Mouse (Mus musculus) kidney, adult 18-20 months (tissue): ENCODE results near the gene Zfp27.
"Not testable (repeated sequence)": the region's sequence is repeated elsewhere in the genome, so short reads cannot be mapped to it uniquely, and the experiment has no call there.

ENCODE experiments used
- DNase-seq: peaks from one replicate; pipeline ENCODE4 v3.0.0; 2021

Gene Zfp27

DNA sequence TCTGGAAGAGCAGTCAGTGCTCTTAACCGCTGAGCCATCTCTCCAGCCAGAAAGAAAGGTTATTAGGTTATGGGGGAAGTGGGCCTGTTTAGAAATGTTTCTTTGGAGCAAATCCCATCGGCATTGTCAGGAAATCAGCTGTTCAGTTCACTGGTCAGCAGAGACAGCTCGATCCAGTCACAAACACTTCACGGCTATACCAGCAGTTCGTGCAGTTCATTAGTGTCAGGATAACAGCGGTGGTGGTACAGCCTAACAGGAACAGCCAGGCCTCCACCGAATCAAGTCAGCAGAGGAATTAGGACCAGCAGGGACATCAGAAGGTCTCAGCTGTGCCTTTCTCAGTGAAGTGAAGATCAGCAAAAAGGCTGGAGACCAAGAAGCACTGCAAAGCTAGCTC, 25.5 kb downstream of the Zfp27 start:
- no peak for DNase-seq

DNA sequence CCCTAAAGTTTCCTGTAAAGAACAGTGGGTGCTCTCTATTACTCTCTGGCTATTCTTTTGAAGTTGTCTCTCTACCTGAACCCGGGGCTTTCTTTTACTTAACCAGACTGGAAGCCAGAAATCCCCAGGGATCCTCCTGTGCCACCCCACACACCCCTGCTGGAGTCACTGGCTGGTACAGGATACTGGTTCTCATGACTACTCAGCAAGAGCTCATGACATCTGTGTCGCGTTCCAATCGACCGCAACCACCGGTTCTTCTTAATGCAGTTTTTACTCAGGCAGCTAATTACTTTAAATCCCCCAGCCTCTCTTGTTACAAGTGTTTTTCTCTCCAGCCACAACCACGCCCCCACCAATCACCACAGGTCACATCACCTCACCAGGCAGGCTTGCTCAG, 26.3 kb downstream of the Zfp27 start:
- DNase-seq: no peak

DNA sequence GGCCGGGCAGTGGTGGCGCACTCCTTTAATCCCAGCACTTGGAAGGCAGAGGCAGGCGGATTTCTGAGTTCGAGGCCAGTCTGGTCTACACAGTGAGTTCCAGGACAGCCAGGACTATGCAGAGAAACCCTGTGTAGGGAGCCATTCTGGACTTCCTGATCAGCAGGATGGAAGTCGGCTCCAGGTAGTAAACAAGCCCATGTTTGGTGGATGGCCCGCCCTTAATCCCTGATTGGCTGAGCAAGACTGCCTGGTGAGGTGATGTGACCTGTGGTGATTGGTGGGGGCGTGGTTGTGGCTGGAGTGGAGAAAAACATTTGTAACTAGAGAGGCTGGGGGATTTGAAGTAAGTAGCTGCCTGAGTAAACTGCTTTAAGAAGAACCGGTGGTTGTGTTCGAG, 28.8 kb downstream of the Zfp27 start:
- not testable (repeated sequence) for DNase-seq

DNA sequence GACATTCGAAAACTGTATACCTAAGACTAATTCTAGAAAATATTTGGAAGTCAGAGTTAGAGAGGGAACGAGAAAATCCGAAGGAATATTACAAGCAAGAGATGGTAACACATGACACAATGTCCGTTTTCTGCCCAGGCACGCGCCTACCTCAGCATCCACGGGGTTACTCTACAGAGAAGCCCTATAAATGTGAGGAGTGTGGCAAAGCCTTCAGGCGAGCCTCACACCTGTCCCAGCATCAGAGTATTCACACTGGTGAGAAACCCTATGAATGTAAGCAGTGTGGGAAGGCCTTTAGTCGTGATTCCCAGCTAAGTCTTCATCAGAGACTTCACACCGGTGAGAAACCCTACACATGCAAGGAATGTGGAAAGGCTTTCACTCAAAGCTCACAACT, 32.1 kb downstream of the Zfp27 start:
- no peak for DNase-seq

DNA sequence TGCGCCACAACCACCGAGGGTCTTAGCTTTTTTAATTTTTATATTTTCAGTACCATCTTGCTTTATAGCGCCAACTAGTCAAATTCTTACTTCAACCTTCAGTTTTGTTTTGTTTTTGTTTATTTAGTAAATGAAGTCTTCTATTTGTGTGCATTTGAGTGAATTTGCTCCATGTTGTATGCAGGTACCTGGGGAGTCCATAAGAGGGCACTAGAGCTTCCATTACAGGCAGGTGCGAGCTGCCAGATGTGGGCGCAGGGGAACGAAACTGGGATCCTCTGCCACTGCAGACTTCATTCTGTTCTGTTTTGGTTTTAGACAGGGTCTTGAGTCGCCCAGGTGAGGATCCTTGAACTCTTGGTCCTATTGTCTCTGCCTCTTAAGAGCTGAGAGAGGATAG, 44.7 kb downstream of the Zfp27 start:
- no peak for DNase-seq

DNA sequence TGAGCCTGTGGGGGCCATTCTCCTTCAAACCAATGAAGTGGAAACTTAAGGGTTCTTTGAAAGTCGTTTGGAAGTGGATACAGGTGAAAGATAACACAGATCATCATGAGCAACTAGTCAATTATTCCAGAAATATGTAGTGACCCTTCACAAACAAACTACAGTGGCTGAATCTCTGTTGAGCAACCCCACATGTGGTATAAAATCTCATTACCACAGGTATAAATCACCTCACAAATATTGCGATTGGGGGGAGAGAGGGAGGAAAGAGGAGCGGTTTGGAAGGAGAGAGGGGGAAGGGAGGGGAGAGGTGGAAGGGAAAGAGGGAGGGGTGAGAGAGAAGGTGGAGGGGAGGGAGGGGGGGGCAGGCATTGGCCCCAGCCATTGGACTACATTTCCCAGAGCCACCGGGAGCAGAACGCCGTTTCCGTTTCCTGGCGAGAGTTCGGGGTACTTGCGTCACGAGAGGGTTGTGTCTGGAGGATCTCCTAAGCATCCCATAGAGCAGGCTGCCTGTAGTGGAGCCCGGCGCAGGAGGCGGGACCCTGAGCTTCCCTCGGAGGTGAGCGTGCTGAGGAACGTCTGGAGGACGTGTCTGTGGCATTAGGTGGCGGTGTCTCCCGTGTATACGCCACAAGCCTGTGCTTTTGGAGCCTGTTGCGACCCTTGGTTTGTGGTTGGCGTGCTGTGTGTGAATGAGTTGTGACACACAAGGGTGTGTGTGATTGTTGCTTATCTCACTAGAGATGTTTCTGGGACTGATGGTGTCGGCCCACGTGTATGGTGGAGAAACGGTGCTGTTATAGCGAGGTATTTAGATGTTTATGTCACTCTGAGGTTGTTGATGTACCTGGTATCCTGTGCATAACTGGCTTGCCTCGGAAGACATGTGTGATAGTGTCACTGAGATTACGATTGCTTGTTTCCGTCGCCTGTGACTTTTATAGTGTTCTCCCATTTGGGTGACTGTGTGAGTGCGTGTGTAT, 46.5 kb downstream of the Zfp27 start, which contains the start of gene Zfp420:
Gene Zfp420 (plus strand): TSS at position 448 of the 986 bp plus-strand sequence.
- peak; percentile 86 for DNase-seq

DNA sequence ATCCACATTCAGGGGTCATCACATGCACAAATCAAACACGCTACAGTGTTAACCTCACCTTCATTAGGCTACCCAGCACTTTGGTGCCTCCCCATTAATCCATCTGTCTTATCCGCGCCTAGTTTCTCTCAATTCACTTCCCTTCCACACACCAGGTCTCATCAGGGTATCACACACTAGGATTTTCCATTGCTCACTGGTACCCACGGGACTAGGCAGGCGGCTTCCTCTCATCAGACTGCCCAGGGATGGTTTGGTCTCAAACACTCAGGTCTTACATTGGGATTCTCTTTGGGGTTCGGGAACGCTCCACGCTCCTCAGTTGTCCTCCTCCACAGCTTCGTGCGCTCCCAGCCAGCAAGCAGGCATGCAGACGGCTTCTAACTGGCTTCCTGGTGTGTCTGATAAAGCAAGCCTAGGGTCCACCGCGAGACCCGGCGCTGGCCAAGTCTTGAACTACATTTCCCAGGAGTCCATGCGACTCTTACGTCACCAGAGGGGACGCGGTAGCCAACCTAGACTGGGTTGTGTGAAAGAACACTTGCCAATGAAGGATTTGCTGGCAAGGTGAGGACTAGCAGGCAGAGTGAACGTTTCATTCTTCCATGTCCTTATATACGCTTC, 53.0 kb downstream of the Zfp27 start, which contains the start of gene Zfp940:
Gene Zfp940 (minus strand): TSS at position 451 of the 624 bp plus-strand sequence.
- DNase-seq: peak; percentile 87

DNA sequence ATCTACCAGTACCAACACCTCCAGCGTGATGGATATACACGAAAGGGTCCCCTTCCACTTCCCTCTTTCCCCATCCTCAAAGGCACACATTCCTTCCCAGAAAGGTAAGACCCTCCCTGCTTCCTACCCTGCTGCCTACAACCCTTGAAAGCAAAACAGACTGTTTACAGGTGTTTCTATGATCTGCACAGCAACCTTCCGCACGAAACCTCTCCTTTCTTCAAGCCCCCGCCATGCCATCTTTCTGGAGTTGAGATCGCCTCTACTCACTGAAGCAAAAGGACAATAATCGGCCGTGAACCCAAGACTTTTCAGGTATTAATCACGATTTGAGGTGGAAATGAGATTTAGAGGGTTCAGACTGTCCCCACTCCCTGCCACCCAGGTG, 53.5 kb downstream of the Zfp27 start:
- no peak for DNase-seq

DNA sequence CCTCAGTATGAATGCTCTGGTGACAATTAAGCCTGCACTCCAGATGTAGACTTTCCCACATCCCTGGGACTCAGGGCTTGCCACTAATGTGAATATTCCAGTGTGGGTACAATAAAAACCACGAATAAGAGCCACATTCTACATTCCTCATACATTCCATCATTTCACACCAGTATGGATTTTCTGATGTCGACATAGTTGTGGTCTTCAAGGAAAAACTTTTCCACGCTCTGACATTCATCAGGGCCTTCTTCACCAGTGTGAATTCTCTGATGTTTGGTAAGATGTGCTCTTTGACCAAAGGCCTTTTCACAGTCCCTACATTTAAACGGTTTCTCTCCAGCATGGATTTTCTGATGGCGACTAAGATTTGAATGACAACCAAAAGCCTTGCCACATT, 61.8 kb downstream of the Zfp27 start:
- no peak for DNase-seq
